Mouse (Mus musculus): ENCODE measurements around the gene Ano6. TPM values are rescaled to one million over a fixed set of nuclear protein-coding genes. Genes with fewer than 3 reads are reported as not detected.

The Ano6 gene
- polyA plus RNA-seq, 1 experiment from 2014 or later, result 35.2 TPM

DNA sequence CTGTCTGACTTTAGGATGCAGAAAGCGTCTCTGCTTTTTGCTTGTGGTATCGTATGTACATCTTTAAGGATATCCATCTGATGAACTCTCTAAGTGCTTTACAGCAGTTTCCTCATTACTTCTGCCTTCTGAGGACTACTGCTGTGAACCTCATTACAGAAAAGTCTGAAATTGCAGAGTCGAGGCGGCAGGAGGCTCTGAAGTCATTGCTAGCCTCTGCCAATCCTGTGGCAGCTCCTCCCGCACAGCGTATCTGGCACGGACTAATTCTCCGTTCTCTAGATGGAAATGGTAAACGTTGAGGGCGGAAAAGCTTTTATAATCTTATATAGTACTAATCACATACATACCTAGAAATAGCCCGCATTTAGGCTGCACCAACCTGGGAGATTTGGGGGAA is 144.5 kb downstream of the Ano6 start:
- WGBS, result 82% methylated on average over 11 of the region's 11 CpGs
- H3K27me3 ChIP-seq (ENCODE audit: insufficient read depth, low read length), result no peaks in the 10 kb centered on the region

DNA sequence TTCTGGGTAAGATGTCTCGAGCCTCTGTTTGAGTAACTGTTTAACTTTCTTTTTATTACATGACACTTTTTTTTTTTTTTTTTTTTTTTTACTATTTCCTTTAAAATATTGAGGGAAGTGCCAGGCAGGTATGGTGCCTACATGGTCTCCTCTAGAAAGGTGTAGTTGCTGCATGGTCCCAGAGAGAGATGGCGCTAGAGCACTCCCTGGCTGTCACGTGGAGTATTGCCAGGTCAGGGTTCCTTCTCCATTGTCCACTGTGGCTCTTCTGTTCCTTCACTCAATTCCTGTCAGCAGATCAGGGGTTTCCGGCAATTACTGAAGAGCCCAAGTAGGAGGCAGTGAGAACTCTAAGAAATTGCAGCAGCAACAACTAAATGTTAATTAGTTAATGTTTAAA is 152.8 kb downstream of the Ano6 start:
- no peak for ATAC-seq (replicated peaks; ENCODE audit: low FRiP score, low read depth)
- no peak overlapping the region for H3K9ac ChIP-seq (ENCODE audit: low read depth, low read length)

More for the DNA sequence above, 144.5 kb downstream of the Ano6 start:
- H3K4me3 ChIP-seq (replicated peaks; ENCODE audit: low read depth, low read length), result no peak overlapping the region
- no peak overlapping the region for H3K27ac ChIP-seq
- ATAC-seq (replicated peaks; ENCODE audit: low FRiP score, low read depth) (no peak), DNase-seq (ENCODE audit: low spot score) (no peak)
- no peaks in the 10 kb centered on the region for H3K4me1 ChIP-seq (replicated peaks; ENCODE audit: insufficient read depth, low read length)
- no peak overlapping the region for H3K9ac ChIP-seq (ENCODE audit: low read depth, low read length)
- H3K9me3 ChIP-seq (replicated peaks; ENCODE audit: low read length), result no peaks in the 10 kb centered on the region; the same call in 1 of the 2 replicates
- peaks cover 13% of the 10 kb centered on the region for H3K36me3 ChIP-seq (ENCODE audit: insufficient read depth, low read length)
- TF ChIP-seq CTCF (IDR thresholded peaks at IDR 0.05; ENCODE audit: low read depth), result no peak
- no peak overlapping the region for H3K4me2 ChIP-seq (ENCODE audit: low read length)

GRCm38 (mm10) chr15:95944299-95944698 is 153.7 kb downstream of the Ano6 start:
- Histone ChIP-seq H3K9me3 (replicated peaks; ENCODE audit: low read length) (no peaks in the 10 kb centered on the region), H3K27me3 (ENCODE audit: insufficient read depth, low read length) (no peaks in the 10 kb centered on the region), H3K4me2 (ENCODE audit: low read length) (no peak overlapping the region), H3K27ac (no peak overlapping the region), H3K36me3 (ENCODE audit: insufficient read depth, low read length) (peaks cover 38% of the 10 kb centered on the region; the same call in 1 of the 2 replicates), H3K4me1 (replicated peaks; ENCODE audit: insufficient read depth, low read length) (no peaks in the 10 kb centered on the region), H3K9ac (ENCODE audit: low read depth, low read length) (no peak overlapping the region), H3K4me3 (replicated peaks; ENCODE audit: low read depth, low read length) (no peak overlapping the region)
- ATAC-seq (replicated peaks; ENCODE audit: low FRiP score, low read depth) (no peak), DNase-seq (ENCODE audit: low spot score) (no peak)
- TF ChIP-seq CTCF (IDR thresholded peaks at IDR 0.05; ENCODE audit: low read depth), result no peak
- WGBS, result 53% methylated on average over 6 of the region's 6 CpGs

More for the DNA sequence above, 152.8 kb downstream of the Ano6 start:
- Histone ChIP-seq H3K27me3 (ENCODE audit: insufficient read depth, low read length) (no peaks in the 10 kb centered on the region), H3K4me2 (ENCODE audit: low read length) (no peak overlapping the region), H3K27ac (no peak overlapping the region), H3K4me1 (replicated peaks; ENCODE audit: insufficient read depth, low read length) (no peaks in the 10 kb centered on the region), H3K9me3 (replicated peaks; ENCODE audit: low read length) (no peaks in the 10 kb centered on the region; the same call in 1 of the 2 replicates), H3K4me3 (replicated peaks; ENCODE audit: low read depth, low read length) (no peak overlapping the region), H3K36me3 (ENCODE audit: insufficient read depth, low read length) (peaks cover 34% of the 10 kb centered on the region)
- WGBS, result 68% methylated on average over 4 of the region's 4 CpGs
- peak; percentile 59 for TF ChIP-seq CTCF (IDR thresholded peaks at IDR 0.05; ENCODE audit: low read depth)
- DNase-seq (ENCODE audit: low spot score), result no peak

DNA sequence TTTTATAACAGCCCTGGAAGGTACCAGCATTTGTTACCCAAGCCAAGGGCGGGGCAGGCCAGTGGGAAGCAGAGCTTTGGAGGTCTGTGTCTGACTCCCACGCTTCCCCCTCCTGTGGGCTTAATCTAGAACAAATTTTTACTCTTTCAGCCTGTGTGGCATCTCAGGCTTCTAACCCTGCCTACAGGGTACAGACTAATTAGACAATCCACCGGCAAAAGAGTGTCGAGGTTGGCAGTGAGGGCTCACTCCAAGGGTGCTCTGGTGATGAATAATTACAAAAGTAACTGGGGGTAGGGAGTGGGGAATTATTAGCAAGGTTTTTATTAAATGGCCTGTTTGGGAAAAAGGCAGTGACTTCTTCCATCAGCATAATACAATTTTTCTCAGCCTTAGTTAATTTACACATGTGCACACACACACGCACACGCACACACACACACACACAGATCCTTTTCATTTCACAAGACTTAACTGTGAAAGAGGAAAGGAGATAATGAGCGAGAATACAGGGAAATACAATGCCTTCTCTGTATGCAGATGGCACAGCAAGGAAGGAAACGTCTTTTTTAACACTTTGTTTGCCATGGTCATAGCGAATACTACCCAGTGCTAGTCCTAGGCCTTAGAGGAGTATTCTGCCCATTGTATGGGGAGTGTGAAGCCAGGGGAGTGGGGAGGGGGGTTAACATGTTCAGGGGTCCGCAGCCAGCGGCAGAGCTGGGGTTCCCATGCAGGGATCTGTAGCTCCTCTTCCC is 155.5 kb downstream of the Ano6 start:
- no peak overlapping the region for H3K4me3 ChIP-seq (replicated peaks; ENCODE audit: low read depth, low read length)
- DNase-seq (ENCODE audit: low spot score), result no peak
- H3K27ac ChIP-seq, result no peak overlapping the region
- no peaks in the 10 kb centered on the region for H3K4me1 ChIP-seq (replicated peaks; ENCODE audit: insufficient read depth, low read length)
- no peak for ATAC-seq (replicated peaks; ENCODE audit: low FRiP score, low read depth)
- no peak overlapping the region for H3K9ac ChIP-seq (ENCODE audit: low read depth, low read length)
- 71% methylated on average over 11 of the region's 11 CpGs for WGBS
- peaks cover 45% of the 10 kb centered on the region for H3K36me3 ChIP-seq (ENCODE audit: insufficient read depth, low read length)
- no peaks in the 10 kb centered on the region for H3K9me3 ChIP-seq (replicated peaks; ENCODE audit: low read length)
- no peak overlapping the region for H3K4me2 ChIP-seq (ENCODE audit: low read length)
- H3K27me3 ChIP-seq (ENCODE audit: insufficient read depth, low read length), result no peaks in the 10 kb centered on the region
- no peak for TF ChIP-seq CTCF (IDR thresholded peaks at IDR 0.05; ENCODE audit: low read depth)

GRCm38 (mm10) chr15:95948411-95948810 is 157.8 kb downstream of the Ano6 start:
- H3K9ac ChIP-seq (ENCODE audit: low read depth, low read length), result no peak overlapping the region
- H3K4me2 ChIP-seq (ENCODE audit: low read length), result no peak overlapping the region
- H3K4me1 ChIP-seq (replicated peaks; ENCODE audit: insufficient read depth, low read length), result no peaks in the 10 kb centered on the region
- H3K4me3 ChIP-seq (replicated peaks; ENCODE audit: low read depth, low read length), result no peak overlapping the region
- no peak for ATAC-seq (replicated peaks; ENCODE audit: low FRiP score, low read depth)
- H3K27ac ChIP-seq, result no peak overlapping the region
- no peak for TF ChIP-seq CTCF (IDR thresholded peaks at IDR 0.05; ENCODE audit: low read depth)
- H3K36me3 ChIP-seq (ENCODE audit: insufficient read depth, low read length), result peaks cover 45% of the 10 kb centered on the region
- H3K9me3 ChIP-seq (replicated peaks; ENCODE audit: low read length), result no peaks in the 10 kb centered on the region
- DNase-seq (ENCODE audit: low spot score), result no peak
- H3K27me3 ChIP-seq (ENCODE audit: insufficient read depth, low read length), result no peaks in the 10 kb centered on the region
- WGBS, result 96% methylated on average over 18 of the region's 18 CpGs

DNA sequence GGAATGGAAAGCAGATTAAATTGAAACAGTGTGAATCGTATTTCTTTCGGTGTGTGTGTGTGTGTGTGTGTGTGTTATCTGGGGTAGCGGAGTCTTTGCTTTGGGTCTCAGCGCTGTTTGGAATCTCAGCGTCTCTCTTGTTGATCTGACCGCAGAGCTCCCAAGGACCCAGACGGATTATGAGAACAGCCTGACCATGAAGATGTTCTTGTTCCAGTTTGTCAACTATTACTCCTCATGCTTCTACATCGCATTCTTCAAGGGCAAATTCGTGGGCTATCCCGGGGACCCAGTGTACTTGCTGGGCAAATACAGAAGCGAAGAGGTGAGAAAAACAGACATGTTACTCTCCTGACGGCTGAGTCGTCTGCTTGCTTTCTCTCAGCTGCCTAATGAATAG is 158.7 kb downstream of the Ano6 start:
- no peak overlapping the region for H3K9ac ChIP-seq (ENCODE audit: low read depth, low read length)
- no peak for DNase-seq (ENCODE audit: low spot score)
- no peak for ATAC-seq (replicated peaks; ENCODE audit: low FRiP score, low read depth)
- H3K4me1 ChIP-seq (replicated peaks; ENCODE audit: insufficient read depth, low read length), result no peaks in the 10 kb centered on the region
- WGBS, result 93% methylated on average over 13 of the region's 13 CpGs
- no peak overlapping the region for H3K27ac ChIP-seq
- H3K9me3 ChIP-seq (replicated peaks; ENCODE audit: low read length), result no peaks in the 10 kb centered on the region
- no peak overlapping the region for H3K4me2 ChIP-seq (ENCODE audit: low read length)
- no peak for TF ChIP-seq CTCF (IDR thresholded peaks at IDR 0.05; ENCODE audit: low read depth)
- no peak overlapping the region for H3K4me3 ChIP-seq (replicated peaks; ENCODE audit: low read depth, low read length)
- no peaks in the 10 kb centered on the region for H3K27me3 ChIP-seq (ENCODE audit: insufficient read depth, low read length)
- H3K36me3 ChIP-seq (ENCODE audit: insufficient read depth, low read length), result peaks cover 44% of the 10 kb centered on the region
